Mouse (Mus musculus): ENCODE data around the gene Cd81.

Cd81 gene

GRCm38 (mm10) chr7:143052626-143053007, at the start of gene Cd81:
Gene Cd81 (plus strand): TSS chr7:143052739.
- DNase-seq (ENCODE audit: low read depth), result peak; percentile 84

DNA sequence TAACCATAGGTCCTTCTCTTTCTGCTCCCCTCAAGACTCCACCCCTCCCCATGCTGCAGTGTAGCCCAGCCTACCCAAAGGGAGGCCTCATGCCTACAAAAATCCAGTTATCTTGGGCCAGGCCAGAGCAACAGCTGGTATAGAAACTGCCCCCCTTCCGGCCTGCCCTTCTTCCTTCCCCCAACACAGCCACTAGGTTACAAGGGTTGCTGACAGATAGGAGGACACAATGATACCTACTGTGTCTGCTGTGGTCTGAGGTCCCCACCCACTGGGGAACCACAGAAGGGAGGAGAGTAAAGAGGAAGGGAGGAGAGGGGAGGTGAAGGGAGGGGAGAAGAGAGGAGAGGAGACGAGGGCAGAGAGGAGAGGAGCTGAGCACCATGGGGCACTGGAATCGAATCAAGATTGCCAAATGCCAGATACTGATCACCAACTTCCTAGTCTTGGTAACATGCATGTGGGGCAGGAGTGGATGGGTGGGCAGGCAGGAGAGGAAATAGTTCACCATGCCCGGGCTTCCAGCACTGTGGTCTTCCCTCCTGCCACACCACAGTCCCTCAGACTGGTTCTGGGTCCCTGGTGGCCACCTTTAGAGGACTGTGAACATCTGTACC, 47.7 kb upstream of the Cd81 start, which contains the start of gene Tspan32:
Gene Tspan32, plus strand, starts transcription at position 320 of the 617 bp plus-strand sequence.
- peak; percentile 99 for DNase-seq (ENCODE audit: low read depth)

DNA sequence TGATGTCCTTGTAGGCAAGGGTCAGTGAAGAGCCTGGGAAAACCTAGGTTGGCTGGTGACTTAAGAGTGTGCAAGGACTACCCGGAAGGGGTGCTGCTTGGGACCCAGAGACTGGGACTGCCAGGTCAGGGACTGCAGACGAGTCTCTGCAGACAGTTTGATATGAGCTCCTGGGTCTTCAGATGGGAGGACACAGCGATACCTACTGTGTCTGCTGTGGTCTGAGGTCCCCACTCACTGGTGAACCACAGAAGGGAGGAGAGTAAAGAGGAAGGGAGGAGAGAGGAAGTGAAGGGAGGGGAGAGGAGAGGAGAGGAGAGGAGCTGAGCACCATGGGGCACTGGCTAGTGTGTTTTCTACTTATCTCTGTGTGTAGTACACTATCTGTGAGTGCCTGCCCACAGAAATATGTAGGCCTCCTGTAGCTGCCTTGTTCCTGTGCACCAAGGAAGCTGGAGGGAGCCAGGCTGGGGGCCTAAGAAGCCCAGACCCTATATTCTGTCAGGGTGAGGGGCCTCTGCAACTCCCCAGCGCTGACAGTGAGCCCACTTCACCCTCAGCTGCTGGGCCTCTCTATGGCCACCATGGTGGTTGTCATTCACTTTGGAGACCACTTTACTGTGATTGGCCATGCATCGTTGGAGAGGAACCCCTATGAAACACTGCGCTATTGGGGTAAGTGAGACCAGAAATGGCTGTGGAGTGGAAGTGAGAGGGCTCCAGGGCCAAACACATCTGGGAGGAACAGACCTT, 47.0 kb upstream of the Cd81 start:
- DNase-seq (ENCODE audit: low read depth), result peak; percentile 93

- peak; percentile 67 for DNase-seq (ENCODE audit: low read depth)
Observed at GRCm38 (mm10) chr7:143006097-143006755, 46.3 kb upstream of the Cd81 start.

- DNase-seq (ENCODE audit: low read depth), result peak; percentile 44
Observed at GRCm38 (mm10) chr7:143006756-143007598, 45.6 kb upstream of the Cd81 start.

GRCm38 (mm10) chr7:143007599-143008369, 44.8 kb upstream of the Cd81 start:
- DNase-seq (ENCODE audit: low read depth), result peak; percentile 93

DNA sequence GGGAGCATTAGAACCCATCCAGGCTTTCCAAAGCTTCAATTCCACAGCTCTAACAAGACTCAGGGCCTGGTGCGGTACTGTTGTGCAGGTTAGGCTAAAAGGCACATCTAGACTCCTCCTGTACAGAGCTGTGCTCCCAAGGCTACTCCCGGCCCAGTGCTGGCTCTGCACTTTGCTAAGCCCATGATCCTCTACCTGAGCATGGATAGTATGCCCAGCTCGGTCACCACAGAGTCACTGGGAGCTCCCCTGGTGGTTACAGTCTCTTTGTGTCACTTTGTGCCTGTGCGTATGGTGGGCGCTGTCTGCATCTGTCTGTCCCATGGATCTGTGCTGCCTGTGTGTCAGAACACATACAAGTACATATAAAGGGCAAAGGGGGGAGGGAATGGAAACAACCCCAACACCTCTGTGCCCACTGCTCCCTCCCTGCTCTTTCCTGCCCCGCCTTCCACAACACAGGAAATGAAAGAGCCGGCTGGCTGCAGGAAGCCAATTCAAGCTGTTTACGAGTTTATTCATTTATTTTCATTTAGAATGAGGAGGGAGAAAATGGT, 44.1 kb upstream of the Cd81 start:
- peak; percentile 82 for DNase-seq (ENCODE audit: low read depth)

DNA sequence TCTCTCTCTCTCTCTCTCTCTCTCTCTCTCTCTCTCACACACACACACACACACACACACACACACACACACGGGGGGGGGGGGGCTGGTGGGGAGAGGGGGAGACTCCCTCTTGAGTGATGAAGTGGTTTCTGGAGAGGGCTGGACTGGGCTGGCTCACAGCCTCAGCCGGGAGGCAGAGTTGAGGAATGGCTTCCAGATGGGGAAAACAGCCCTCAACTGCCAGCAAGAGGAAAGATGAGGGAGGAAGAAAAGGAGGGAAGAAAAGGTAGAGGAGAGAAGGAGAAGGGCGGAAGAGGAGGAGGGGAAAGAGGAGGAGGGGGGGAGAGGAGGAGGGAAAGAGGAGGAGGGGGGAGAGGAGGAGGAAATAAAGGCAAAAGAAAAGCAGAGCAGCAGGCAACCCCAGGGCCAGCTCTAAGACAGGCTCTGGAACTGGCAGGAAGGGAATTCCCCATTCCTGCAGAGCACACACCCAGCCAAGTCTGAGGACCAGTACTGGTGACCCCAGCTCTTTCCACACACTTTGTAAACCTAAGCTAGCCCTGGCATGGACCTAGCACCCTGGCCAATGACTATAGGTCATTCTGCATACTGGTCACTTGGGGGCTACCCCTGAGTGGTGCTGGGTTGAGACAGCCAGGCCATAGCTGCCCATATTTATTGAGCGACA, 43.4 kb upstream of the Cd81 start:
- no peak for DNase-seq (ENCODE audit: low read depth)

DNA sequence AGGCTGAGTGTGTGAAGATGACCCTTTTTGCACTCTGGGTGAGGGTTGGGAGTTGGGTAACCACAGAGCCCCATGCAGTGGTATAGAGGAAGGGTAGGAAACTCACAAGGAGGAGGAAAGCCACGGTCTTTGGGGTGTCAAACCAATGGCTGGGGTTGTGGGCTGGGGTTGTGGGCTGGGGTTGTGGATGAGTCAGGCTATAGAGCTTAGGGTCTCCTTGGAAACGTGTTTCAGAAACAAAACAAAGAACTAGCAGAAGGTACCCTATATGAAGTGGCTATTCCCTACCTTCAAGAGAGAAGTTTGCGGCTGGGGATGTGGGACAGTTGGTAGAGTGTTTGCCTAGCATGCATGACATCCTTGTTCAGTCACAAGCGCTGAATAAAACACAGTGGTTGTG, 42.5 kb upstream of the Cd81 start:
- peak; percentile 86 for DNase-seq (ENCODE audit: low read depth)

GRCm38 (mm10) chr7:143011226-143011625, 41.3 kb upstream of the Cd81 start:
- no peak for DNase-seq (ENCODE audit: low read depth)

GRCm38 (mm10) chr7:143012230-143012875, 40.2 kb upstream of the Cd81 start:
- peak; percentile 38 for DNase-seq (ENCODE audit: low read depth)

DNA sequence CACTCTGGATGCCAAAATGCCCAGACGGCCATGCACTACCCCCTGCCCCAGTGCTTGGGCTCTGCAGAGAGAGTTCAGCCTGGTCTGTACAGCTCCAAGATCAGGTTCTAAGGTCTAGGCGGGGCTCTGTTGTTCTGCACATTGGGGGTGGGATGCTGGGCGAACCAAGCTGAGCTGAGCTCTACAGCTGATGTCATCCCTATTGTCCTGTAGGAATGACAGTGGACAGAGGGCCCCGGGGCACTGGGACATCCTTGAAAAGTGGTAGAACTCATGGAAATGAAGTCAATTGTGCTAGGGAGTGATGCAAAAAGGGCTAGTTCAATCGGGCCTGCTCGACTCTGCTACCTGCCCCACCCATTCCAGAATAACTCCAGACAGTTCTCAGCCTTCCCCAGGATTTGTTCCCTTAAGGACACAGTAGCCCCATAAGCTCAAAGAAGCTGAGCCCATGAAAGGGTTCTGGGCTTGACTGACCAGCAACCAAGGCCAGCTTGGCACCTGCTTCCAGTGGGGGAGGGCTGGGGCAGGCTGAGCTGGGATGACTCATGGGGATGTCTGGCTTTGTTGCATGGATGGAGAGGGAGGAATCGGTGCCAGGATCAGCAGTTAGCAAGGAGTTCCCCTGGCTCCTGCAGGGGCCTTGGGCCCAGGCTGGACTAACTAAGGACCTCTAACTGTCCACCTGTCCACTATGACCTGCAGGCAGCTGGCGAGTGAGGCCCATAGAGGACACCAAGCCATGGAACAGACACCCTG, 38.9 kb upstream of the Cd81 start:
- peak; percentile 37 for DNase-seq (ENCODE audit: low read depth)

GRCm38 (mm10) chr7:143014862-143015659, 37.5 kb upstream of the Cd81 start:
- no peak for DNase-seq (ENCODE audit: low read depth)

DNA sequence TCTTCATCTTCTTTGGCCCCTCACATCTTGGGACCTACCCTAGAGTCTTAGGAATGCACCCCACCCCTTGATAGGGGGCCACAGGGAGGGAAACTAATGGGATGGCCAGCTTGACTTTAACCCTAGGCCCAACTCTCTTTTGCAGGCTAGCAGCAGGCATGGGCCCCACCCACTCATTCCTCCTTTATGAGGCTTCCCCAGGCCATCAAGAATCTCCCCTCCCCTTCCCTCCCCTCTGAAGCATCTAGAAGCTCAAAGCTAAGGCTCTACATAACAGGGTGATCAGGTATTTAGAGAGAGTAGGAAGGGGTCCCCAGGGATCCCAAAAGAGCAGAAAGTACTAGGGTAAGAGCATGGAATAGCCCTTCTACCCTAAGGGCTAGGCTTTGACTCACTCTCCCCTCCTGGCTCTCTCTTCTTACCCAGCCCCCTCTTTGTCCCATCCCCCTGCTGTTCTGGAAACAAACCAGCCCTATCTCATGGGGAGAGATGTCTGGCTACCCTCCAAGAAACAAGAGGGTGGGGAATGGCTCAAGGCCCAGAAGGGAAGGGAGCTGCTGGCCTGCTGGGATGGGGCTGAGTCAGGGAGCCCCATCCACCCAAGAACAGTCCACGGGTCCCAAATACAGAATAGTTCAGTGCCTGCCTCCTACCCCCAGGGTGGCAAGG, 36.6 kb upstream of the Cd81 start:
- peak; percentile 33 for DNase-seq (ENCODE audit: low read depth)

DNA sequence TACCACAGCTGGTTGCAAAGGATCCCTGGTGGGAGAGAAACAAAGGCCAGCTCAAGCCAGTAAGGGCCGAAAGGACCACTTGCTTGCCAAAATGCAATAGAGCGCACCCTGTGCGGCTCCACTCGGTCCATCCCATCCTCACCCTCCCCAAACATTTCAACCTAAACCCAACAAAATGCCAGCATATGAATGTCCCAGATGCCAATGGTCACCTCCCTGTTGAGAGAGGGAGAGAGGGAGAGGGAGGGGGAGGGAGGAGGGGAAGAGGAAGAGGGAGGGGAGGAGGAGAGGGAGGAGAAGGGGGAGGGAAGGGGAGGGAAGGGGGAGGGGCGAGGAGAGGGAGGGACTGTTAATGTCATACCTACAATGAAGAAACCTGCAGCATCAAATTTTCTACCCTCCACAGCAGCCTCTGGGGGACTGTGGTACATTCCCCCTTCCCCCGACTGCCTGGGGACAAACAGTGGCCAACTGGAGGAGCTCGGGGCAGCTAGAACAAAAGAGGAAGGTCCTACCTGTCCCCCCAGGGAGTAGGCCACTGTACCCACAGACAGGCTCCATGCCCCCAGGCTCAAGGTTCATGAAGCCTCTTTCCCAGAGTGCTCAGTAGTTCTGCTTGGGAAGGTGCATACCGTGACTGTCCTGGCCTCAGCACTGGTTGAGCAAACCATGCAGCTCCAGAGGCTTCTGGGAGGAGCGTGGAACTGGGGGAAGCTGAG, 36.0 kb upstream of the Cd81 start:
- DNase-seq (ENCODE audit: low read depth), result peak; percentile 39

- DNase-seq (ENCODE audit: low read depth), result no peak
Observed at GRCm38 (mm10) chr7:143017181-143017580, 35.4 kb upstream of the Cd81 start.

- no peak for DNase-seq (ENCODE audit: low read depth)
Observed at GRCm38 (mm10) chr7:143020040-143020439, 32.5 kb upstream of the Cd81 start.
